Mouse (Mus musculus): ENCODE results near the gene Nf2. TPM values are rescaled to one million over a fixed set of nuclear protein-coding genes. Genes with fewer than 3 reads are reported as not detected.

Nf2 gene
- polyA plus RNA-seq, 1 experiment from 2014 or later: 61.9 TPM

DNA sequence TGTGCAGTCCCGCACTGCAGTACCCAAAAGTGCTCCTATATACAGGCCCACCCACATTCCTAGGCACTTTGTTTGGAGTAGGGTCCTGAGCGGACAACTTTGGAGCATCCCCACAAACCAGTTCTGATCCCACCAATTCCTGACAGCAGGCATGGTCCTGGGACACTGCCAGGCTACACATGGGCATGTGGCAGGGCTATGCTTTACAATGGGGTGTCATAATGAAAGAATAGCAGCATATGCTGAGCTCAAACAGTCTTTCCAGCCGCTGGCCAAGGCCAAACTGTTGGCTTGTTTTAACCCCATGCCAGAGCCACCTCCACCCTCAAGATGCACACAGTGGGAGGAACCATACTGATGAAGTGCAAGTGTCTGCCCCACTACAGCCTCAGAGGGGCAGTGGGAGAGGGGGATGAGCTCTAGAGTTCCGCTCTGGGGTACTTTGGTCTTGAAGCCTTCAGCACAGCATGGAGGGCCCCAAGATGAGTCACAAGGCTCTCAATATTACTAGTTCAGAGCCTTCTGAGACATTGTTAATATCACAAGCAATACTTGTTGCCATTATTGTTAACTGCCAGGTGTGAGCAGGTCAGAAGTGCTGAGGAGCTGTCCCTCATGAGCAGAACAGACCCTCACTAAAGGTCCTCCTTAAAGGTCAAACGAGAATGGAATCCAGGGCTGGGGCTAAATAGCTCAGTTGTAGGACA is 132.7 kb downstream of the Nf2 start:
- ATAC-seq (ENCODE audit: low FRiP score): no peak

More for the DNA sequence above, 132.7 kb downstream of the Nf2 start:
- Histone ChIP-seq H3K27ac (replicated peaks) (no peak overlapping the region), H3K27me3 (replicated peaks) (no peaks in the 10 kb centered on the region), H3K9ac (replicated peaks) (no peak overlapping the region), H3K9me3 (replicated peaks) (no peaks in the 10 kb centered on the region), H3K4me1 (peaks cover 18% of the 10 kb centered on the region), H3K4me3 (replicated peaks) (no peak overlapping the region), H3K4me2 (no peak overlapping the region), H3K36me3 (no peaks in the 10 kb centered on the region)
- 91% methylated on average over 5 of the region's 5 CpGs for WGBS

Small RNAs within 50 kb of the gene (microRNA-seq; reads per million reads assigned to microRNA genes)
- not detected for gene Mir6918

Other genes with a start within 250 kb of the Nf2 start
- not detected in 2 replicates for gene Gm11032, start 229.5 kb downstream of the Nf2 start, polyA plus RNA-seq (2015; fragmentation: Nextera tagmentation; extraction: Ambion mirVana)
- 19.3 and 22.5 TPM in 2 replicates for gene Ascc2, start 211.8 kb downstream of the Nf2 start, polyA plus RNA-seq (2015; fragmentation: Nextera tagmentation; extraction: Ambion mirVana)
- 722 and 793 TPM in 2 replicates for gene Uqcr10, start 145.2 kb downstream of the Nf2 start, polyA plus RNA-seq (2015; fragmentation: Nextera tagmentation; extraction: Ambion mirVana)
- gene Zmat5, start 144.9 kb downstream of the Nf2 start, polyA plus RNA-seq (2015; fragmentation: Nextera tagmentation; extraction: Ambion mirVana): 60.9 and 65.3 TPM in 2 replicates
- gene Cabp7, start 102.8 kb downstream of the Nf2 start, polyA plus RNA-seq (2015; fragmentation: Nextera tagmentation; extraction: Ambion mirVana): 2.9 and 4.2 TPM in 2 replicates
- 121 and 137 TPM in 2 replicates for gene Nipsnap1, start 24.4 kb upstream of the Nf2 start, polyA plus RNA-seq (2015; fragmentation: Nextera tagmentation; extraction: Ambion mirVana)
- 43.4 and 46.5 TPM in 2 replicates for gene Thoc5, start 45.8 kb upstream of the Nf2 start, polyA plus RNA-seq (2015; fragmentation: Nextera tagmentation; extraction: Ambion mirVana)
- 22.1 and 24.0 TPM in 2 replicates for gene Nefh, start 98.5 kb upstream of the Nf2 start, polyA plus RNA-seq (2015; fragmentation: Nextera tagmentation; extraction: Ambion mirVana)
- gene Ap1b1, start 137.3 kb upstream of the Nf2 start, polyA plus RNA-seq (2015; fragmentation: Nextera tagmentation; extraction: Ambion mirVana): 93.8 and 94.4 TPM in 2 replicates
- gene Rasl10a, start 208.6 kb upstream of the Nf2 start, polyA plus RNA-seq (2015; fragmentation: Nextera tagmentation; extraction: Ambion mirVana): 2.8 and 2.9 TPM in 2 replicates
- gene Gas2l1, start 215.8 kb upstream of the Nf2 start, polyA plus RNA-seq (2015; fragmentation: Nextera tagmentation; extraction: Ambion mirVana): 25.9 and 26.0 TPM in 2 replicates
- 40.0 and 41.5 TPM in 2 replicates for gene Rhbdd3, start 249.4 kb upstream of the Nf2 start, polyA plus RNA-seq (2015; fragmentation: Nextera tagmentation; extraction: Ambion mirVana)
- 533 and 582 TPM in 2 replicates for gene Ewsr1, start 249.7 kb upstream of the Nf2 start, polyA plus RNA-seq (2015; fragmentation: Nextera tagmentation; extraction: Ambion mirVana)